Mouse (Mus musculus): ENCODE results near the gene Ccdc106. TPM values are rescaled to one million over a fixed set of nuclear protein-coding genes. Genes with fewer than 3 reads are reported as not detected.
"Not testable (repeated sequence)": the region's sequence is repeated elsewhere in the genome, so short reads cannot be mapped to it uniquely, and the experiment has no call there.

Gene Ccdc106
- polyA plus RNA-seq, 1 experiment from 2014 or later: 6.4 TPM

DNA sequence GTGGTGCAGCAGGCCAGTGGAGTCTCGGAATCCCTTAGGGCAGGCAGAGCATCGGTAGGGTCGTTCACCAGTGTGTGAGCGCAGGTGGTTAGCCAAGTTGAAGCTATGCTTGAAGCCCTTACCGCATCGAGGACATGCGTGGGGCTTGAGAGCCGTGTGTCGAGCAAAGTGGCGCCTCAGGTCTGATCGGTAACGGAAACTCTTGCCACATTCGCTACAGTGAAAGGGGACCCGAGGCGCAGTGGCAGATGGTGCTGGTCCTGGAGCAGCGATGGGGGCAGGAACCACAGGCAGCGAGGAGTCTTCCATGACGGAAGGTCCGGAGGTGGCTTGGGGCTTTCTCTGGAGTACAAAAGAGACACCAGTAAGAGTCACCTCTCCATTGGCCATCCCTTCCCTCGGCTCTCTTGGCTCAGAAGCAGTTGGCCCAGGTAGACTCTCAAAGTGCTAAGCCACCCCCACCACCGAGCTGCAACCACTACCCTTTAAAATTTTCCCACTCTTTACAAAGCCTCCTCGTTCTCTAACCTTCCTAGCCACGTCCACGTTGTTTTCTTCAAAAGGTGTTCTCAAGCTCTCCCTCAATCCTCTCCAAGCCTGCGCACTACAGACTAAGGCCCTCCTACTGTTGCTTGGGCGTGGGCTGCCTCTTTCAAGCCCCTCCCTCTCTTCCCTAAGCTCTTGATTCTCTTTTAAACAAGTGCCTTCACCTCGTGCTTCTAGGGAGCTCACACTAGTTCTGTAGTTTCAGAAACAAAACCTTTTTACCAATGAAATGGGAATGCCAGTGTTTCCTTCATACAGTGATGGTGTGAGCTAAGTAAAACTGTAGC, 7.5 kb upstream of the Ccdc106 start:
- WGBS: 91% methylated on average over 27 of the region's 27 CpGs
- DNase-seq (ENCODE audit: low spot score): no peak
- ATAC-seq (ENCODE audit: insufficient read depth, low FRiP score, low TSS enrichment): no peak
- peaks cover 34% of the 10 kb centered on the region for H3K36me3 ChIP-seq (ENCODE audit: control insufficient read depth, insufficient read depth, low read length)
- H3K27me3 ChIP-seq (ENCODE audit: control insufficient read depth, insufficient read depth, low read length): no peaks in the 10 kb centered on the region
- no peak overlapping the region for H3K4me3 ChIP-seq (ENCODE audit: low read depth, low read length)
- H3K4me1 ChIP-seq (ENCODE audit: control insufficient read depth, insufficient read depth, low read length): peaks cover 7% of the 10 kb centered on the region; the same call in 1 of the 2 replicates
- H3K27ac ChIP-seq (ENCODE audit: low read depth, low read length): no peak overlapping the region
- no peak overlapping the region for H3K4me2 ChIP-seq (ENCODE audit: low read depth)
- no peaks in the 10 kb centered on the region for H3K9me3 ChIP-seq (ENCODE audit: control insufficient read depth, low read length)
- H3K9ac ChIP-seq (ENCODE audit: low read length): no peak overlapping the region

DNA sequence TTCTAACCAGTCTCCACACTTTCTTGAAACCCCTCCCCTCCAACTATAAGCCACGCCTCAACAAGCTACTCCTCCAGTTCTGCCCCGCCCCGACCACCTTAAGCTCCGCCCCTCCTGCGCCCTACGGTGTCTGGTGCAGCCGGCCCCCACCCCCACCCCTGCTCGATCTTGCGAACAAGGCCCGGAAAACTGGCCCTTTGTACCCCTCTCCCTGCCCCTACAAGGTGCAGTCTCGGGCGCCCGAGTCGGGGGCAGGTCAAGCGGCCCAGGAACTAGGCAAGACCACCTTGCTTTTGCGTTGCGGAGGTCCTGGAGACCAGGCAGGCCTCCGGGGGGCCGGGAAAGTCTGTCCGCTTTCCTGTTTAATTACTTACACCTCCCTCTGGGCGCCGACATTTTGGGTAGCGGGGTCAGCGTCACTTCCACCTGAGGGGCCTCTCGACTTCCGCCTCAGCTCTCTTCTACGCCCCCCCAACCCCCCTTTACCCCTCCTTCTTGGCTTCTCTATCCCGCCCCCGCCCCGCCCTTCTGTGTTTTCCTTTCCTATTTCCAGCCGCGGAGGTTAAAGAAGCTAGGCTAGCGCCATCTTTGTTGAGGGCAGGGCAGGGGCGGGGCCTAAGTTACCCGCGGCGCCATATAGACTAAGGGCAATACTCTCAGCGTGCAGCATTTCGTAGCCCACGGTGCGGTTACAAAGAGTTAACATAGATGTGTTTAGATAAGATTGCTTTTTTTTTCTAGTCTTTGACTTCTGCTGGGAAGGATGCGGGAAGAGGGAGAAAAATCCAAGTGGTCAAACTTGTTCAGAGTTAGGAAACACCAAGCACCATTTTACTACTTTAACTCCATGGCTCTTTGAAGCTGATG, 5.9 kb upstream of the Ccdc106 start, which contains the start of the genes Zfp524 and Fiz1:
Gene Zfp524 (plus strand): TSS at position 165 of the 867 bp plus-strand sequence.
Gene Fiz1 (minus strand): TSS at position 447 of the 867 bp plus-strand sequence.
- ATAC-seq (ENCODE audit: insufficient read depth, low FRiP score, low TSS enrichment) (peak; percentile 81), DNase-seq (ENCODE audit: low spot score) (peak; percentile 97)
- peaks cover 21% of the 10 kb centered on the region for H3K36me3 ChIP-seq (ENCODE audit: control insufficient read depth, insufficient read depth, low read length)
- H3K4me2 ChIP-seq (ENCODE audit: low read depth): peak within 1 kb of the TSS; percentile 57
- WGBS: 0% methylated on average over 42 of the region's 42 CpGs
- H3K27me3 ChIP-seq (ENCODE audit: control insufficient read depth, insufficient read depth, low read length): no peaks in the 10 kb centered on the region
- H3K4me1 ChIP-seq (ENCODE audit: control insufficient read depth, insufficient read depth, low read length): peaks cover 7% of the 10 kb centered on the region; the same call in 1 of the 2 replicates
- H3K4me3 ChIP-seq (ENCODE audit: low read depth, low read length): peak within 1 kb of the TSS; percentile 46
- no peaks in the 10 kb centered on the region for H3K9me3 ChIP-seq (ENCODE audit: control insufficient read depth, low read length)
- peak within 1 kb of the TSS; percentile 77 for H3K9ac ChIP-seq (ENCODE audit: low read length)
- H3K27ac ChIP-seq (ENCODE audit: low read depth, low read length): peak within 1 kb of the TSS; percentile 92

DNA sequence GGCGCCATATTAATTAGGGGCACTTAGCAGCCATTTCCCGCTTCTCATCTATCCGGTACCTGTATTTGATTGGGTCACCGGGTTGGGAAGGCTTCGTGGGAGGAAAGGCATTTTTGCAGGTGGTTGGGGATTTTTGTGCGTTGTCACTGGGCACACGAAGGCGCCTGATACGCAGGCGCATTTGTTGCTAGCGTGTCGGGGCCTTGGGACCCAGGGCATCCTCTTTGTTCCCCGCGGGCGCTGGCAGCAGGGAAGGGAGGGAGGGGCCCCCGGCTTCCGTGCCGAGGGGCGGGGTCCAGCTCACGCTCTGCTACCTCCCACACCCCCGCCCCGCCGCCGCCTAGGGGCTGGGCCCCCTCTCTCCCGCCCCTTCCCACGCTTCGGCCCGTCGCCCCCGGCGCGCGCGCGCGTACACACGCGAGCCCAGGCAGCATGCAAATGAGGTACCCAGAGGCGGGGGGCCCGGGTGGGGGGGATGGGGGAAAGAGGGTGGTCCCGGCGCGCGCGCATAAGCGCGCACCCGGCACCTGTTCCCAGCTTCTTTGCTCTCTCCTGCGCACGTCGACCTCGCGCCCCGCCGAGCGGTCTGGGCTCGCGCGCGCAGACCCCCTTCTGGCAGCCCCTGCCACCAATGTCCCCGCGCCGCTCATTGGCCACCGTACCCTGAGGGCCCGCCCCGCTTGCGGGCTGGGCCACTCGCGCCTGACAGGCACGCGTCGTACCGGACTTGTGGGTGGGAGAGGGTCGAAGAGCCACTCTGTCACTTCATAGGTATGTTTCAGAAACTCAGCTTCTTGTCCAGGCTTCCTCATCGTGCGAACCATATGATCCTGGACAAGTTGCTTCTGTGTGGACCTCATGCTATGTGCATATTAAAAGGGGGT, 5.0 kb upstream of the Ccdc106 start, which contains the start of gene Gm44973:
Gene Gm44973 (plus strand): TSS at position 379 of the 884 bp plus-strand sequence.
- Histone ChIP-seq H3K36me3 (ENCODE audit: control insufficient read depth, insufficient read depth, low read length) (peaks cover 15% of the 10 kb centered on the region), H3K9me3 (ENCODE audit: control insufficient read depth, low read length) (no peaks in the 10 kb centered on the region), H3K27me3 (ENCODE audit: control insufficient read depth, insufficient read depth, low read length) (no peaks in the 10 kb centered on the region), H3K27ac (ENCODE audit: low read depth, low read length) (peak within 1 kb of the TSS; percentile 92), H3K9ac (ENCODE audit: low read length) (peak within 1 kb of the TSS; percentile 77), H3K4me2 (ENCODE audit: low read depth) (peak within 1 kb of the TSS; percentile 57), H3K4me3 (ENCODE audit: low read depth, low read length) (peak within 1 kb of the TSS; percentile 46), H3K4me1 (ENCODE audit: control insufficient read depth, insufficient read depth, low read length) (peaks cover 7% of the 10 kb centered on the region; the same call in 1 of the 2 replicates)
- ATAC-seq (ENCODE audit: insufficient read depth, low FRiP score, low TSS enrichment) (peak; percentile 78), DNase-seq (ENCODE audit: low spot score) (peak; percentile 96)
- WGBS: under 1% methylated on average over 55 of the region's 76 CpGs

DNA sequence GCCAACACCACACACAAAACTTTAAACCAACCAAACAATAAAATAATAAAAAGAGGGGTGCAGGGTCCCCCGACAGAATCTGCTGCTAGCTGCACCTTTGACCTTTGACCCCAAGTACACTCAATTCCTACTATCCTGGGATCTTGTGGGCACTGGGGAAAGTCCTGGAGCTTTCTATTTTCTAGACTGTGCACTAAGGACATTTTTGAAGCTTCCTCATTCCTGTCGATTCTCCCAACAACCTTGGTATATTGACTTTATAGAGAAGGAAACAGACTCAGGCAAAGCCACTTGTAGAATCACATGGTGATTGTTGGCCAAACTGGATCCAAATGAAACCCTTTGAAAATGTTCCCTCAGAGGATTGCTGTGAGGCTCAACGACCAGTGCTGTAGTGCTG, 4.3 kb upstream of the Ccdc106 start:
- peak overlapping the region; percentile 92; the same call in 1 of the 2 replicates for H3K27ac ChIP-seq (ENCODE audit: low read depth, low read length)
- H3K27me3 ChIP-seq (ENCODE audit: control insufficient read depth, insufficient read depth, low read length): no peaks in the 10 kb centered on the region
- H3K4me1 ChIP-seq (ENCODE audit: control insufficient read depth, insufficient read depth, low read length): peaks cover 8% of the 10 kb centered on the region
- DNase-seq (ENCODE audit: low spot score) (no peak), ATAC-seq (ENCODE audit: insufficient read depth, low FRiP score, low TSS enrichment) (no peak)
- H3K9me3 ChIP-seq (ENCODE audit: control insufficient read depth, low read length): no peaks in the 10 kb centered on the region
- H3K9ac ChIP-seq (ENCODE audit: low read length): peak overlapping the region; percentile 77; the same call in 1 of the 2 replicates
- H3K4me2 ChIP-seq (ENCODE audit: low read depth): peak overlapping the region; percentile 57
- peaks cover 13% of the 10 kb centered on the region for H3K36me3 ChIP-seq (ENCODE audit: control insufficient read depth, insufficient read depth, low read length)
- H3K4me3 ChIP-seq (ENCODE audit: low read depth, low read length): peak overlapping the region; percentile 46
- 61% methylated on average over 3 of the region's 3 CpGs for WGBS

DNA sequence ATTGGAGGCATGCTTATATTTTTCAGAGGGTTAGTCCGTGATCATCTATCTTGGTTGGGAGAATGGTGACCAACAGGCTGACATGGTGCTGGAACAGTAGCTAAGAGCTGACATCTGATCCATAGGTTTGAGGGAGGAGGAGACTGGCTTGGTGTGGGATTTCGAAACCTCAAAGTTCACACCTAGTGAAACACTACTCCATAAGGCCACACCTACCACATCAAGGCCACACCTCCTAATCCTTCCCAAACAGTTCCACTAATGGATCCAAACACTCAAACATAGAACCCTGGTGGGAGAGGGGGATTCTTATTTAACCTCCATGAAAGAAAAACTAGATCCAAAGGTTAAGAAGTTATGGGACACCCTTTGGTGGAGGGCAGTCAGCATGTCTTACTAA, 3.4 kb upstream of the Ccdc106 start:
- Histone ChIP-seq H3K27ac (ENCODE audit: low read depth, low read length) (no peak overlapping the region), H3K4me3 (ENCODE audit: low read depth, low read length) (no peak overlapping the region), H3K4me2 (ENCODE audit: low read depth) (no peak overlapping the region), H3K4me1 (ENCODE audit: control insufficient read depth, insufficient read depth, low read length) (peaks cover 10% of the 10 kb centered on the region), H3K9ac (ENCODE audit: low read length) (no peak overlapping the region), H3K9me3 (ENCODE audit: control insufficient read depth, low read length) (no peaks in the 10 kb centered on the region), H3K36me3 (ENCODE audit: control insufficient read depth, insufficient read depth, low read length) (peaks cover 8% of the 10 kb centered on the region), H3K27me3 (ENCODE audit: control insufficient read depth, insufficient read depth, low read length) (no peaks in the 10 kb centered on the region)
- ATAC-seq (ENCODE audit: insufficient read depth, low FRiP score, low TSS enrichment) (no peak), DNase-seq (ENCODE audit: low spot score) (no peak)
- WGBS: 88% methylated on average over 2 of the region's 2 CpGs

DNA sequence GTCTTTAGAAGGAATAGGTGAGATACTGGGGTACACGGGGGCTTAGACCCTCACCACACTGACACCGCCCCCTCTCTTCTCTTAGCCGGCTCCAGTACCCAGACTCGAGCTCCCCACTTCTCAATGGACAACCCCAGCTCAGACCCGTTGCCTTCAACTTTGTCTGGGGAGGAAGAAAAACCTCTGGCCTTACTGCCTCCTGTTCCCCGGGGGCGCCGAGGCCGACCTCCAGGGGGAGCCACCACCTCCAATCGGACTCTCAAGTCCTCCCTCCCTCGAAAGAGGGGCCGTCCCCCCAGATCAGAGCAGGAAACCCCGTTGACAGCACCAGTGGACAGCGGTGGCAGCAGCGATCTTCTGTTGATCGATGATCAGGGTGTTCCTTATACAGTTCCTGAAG, 3.0 kb upstream of the Ccdc106 start:
- Histone ChIP-seq H3K27me3 (ENCODE audit: control insufficient read depth, insufficient read depth, low read length) (no peaks in the 10 kb centered on the region), H3K36me3 (ENCODE audit: control insufficient read depth, insufficient read depth, low read length) (peaks cover 6% of the 10 kb centered on the region), H3K9me3 (ENCODE audit: control insufficient read depth, low read length) (no peaks in the 10 kb centered on the region), H3K4me1 (ENCODE audit: control insufficient read depth, insufficient read depth, low read length) (peaks cover 10% of the 10 kb centered on the region), H3K4me2 (ENCODE audit: low read depth) (no peak overlapping the region), H3K9ac (ENCODE audit: low read length) (no peak overlapping the region), H3K27ac (ENCODE audit: low read depth, low read length) (no peak overlapping the region), H3K4me3 (ENCODE audit: low read depth, low read length) (no peak overlapping the region)
- no peak for ATAC-seq (ENCODE audit: insufficient read depth, low FRiP score, low TSS enrichment)
- WGBS: 92% methylated on average over 16 of the region's 16 CpGs
- DNase-seq (ENCODE audit: low spot score): no peak

DNA sequence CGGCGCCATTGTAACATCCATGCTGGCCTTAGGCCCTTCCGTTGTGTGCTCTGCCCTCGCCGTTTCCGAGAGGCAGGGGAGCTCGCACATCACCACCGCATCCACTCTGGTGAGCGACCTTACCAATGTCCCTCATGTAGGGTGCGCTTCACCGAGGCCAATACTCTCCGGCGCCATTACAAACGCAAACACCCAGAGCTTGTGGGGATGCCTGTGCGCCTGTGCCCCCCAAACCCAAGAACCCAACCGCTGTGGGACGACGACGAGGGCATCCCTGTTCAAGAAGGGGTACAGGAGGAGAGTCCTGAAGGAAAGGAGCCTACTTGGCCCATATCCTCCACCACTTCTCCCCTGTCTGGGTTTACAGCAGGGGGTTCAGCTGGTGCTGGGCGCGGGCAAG, 2.4 kb upstream of the Ccdc106 start:
- Histone ChIP-seq H3K4me1 (ENCODE audit: control insufficient read depth, insufficient read depth, low read length) (peaks cover 10% of the 10 kb centered on the region), H3K4me3 (ENCODE audit: low read depth, low read length) (no peak overlapping the region), H3K4me2 (ENCODE audit: low read depth) (no peak overlapping the region), H3K36me3 (ENCODE audit: control insufficient read depth, insufficient read depth, low read length) (peaks cover 2% of the 10 kb centered on the region; the same call in 1 of the 2 replicates), H3K27ac (ENCODE audit: low read depth, low read length) (no peak overlapping the region), H3K9me3 (ENCODE audit: control insufficient read depth, low read length) (no peaks in the 10 kb centered on the region), H3K27me3 (ENCODE audit: control insufficient read depth, insufficient read depth, low read length) (no peaks in the 10 kb centered on the region), H3K9ac (ENCODE audit: low read length) (no peak overlapping the region)
- 96% methylated on average over 21 of the region's 21 CpGs for WGBS
- ATAC-seq (ENCODE audit: insufficient read depth, low FRiP score, low TSS enrichment): no peak
- no peak for DNase-seq (ENCODE audit: low spot score)

DNA sequence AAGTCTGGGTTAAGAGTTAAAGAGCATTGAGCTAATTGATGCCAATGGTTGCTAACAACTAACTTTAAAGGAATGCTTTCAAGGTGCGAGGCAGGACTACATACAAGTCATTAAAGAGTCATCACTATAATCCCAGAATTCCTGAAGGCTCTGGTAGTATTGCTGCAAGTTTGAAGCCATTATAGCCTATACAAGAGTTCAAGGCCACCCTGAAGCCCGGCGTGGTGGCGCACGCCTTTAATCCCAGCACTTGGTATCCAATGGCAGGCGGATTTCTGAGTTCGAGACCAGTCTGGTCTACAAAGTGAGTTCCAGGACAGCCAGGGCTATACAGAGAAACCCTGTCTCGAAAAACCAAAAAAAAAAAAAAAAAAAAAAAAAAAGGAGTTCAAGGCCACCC, 777 bp upstream of the Ccdc106 start:
- DNase-seq (ENCODE audit: low spot score); H3K36me3 ChIP-seq (ENCODE audit: control insufficient read depth, insufficient read depth, low read length); H3K27me3 ChIP-seq (ENCODE audit: control insufficient read depth, insufficient read depth, low read length); ATAC-seq (ENCODE audit: insufficient read depth, low FRiP score, low TSS enrichment); H3K4me1 ChIP-seq (ENCODE audit: control insufficient read depth, insufficient read depth, low read length); H3K9me3 ChIP-seq (ENCODE audit: control insufficient read depth, low read length): not testable (repeated sequence)
- 28% methylated on average over 8 of the region's 8 CpGs for WGBS
- Histone ChIP-seq H3K27ac (ENCODE audit: low read depth, low read length) (peak overlapping the region; percentile 58; the same call in 1 of the 2 replicates), H3K4me2 (ENCODE audit: low read depth) (peak overlapping the region; percentile 81), H3K9ac (ENCODE audit: low read length) (peak overlapping the region; percentile 83), H3K4me3 (ENCODE audit: low read depth, low read length) (peak overlapping the region; percentile 82)

Data from neural tube, embryonic 11.5 days (tissue).